Mouse (Mus musculus): ENCODE measurements around the gene Gm10518. TPM values are rescaled to one million over a fixed set of nuclear protein-coding genes. Genes with fewer than 3 reads are reported as not detected.

The Gm10518 gene
- polyA plus RNA-seq, 1 experiment from 2014 or later, result not detected

GRCm38 (mm10) chr1:179845832-179846499, 42.8 kb downstream of the Gm10518 start:
- no peak for ATAC-seq (ENCODE audit: insufficient read depth, low FRiP score)
- Histone ChIP-seq H3K9ac (ENCODE audit: low read length) (no peak overlapping the region), H3K9me3 (replicated peaks; ENCODE audit: control insufficient read depth, low read length) (no peaks in the 10 kb centered on the region), H3K4me2 (ENCODE audit: low read depth, low read length) (no peak overlapping the region), H3K4me1 (ENCODE audit: control insufficient read depth, insufficient read depth, low read length) (peaks cover 8% of the 10 kb centered on the region), H3K36me3 (ENCODE audit: control insufficient read depth, insufficient read depth, low read length) (no peaks in the 10 kb centered on the region), H3K27ac (ENCODE audit: low read length) (no peak overlapping the region), H3K4me3 (replicated peaks; ENCODE audit: low read length) (no peak overlapping the region), H3K27me3 (ENCODE audit: control insufficient read depth, insufficient read depth, low read length) (no peaks in the 10 kb centered on the region)
- WGBS, result 87% methylated on average over 16 of the region's 16 CpGs

- peak overlapping the region; percentile 47 for H3K9ac ChIP-seq (ENCODE audit: low read length)
- WGBS, result 35% methylated on average over 7 of the region's 7 CpGs
- no peaks in the 10 kb centered on the region for H3K9me3 ChIP-seq (replicated peaks; ENCODE audit: control insufficient read depth, low read length)
- H3K27me3 ChIP-seq (ENCODE audit: control insufficient read depth, insufficient read depth, low read length), result no peaks in the 10 kb centered on the region
- no peak for ATAC-seq (ENCODE audit: insufficient read depth, low FRiP score)
- peak overlapping the region; percentile 47; the same call in 1 of the 2 replicates for H3K4me3 ChIP-seq (replicated peaks; ENCODE audit: low read length)
- H3K36me3 ChIP-seq (ENCODE audit: control insufficient read depth, insufficient read depth, low read length), result no peaks in the 10 kb centered on the region
- H3K4me2 ChIP-seq (ENCODE audit: low read depth, low read length), result peak overlapping the region; percentile 81; the same call in 1 of the 2 replicates
- no peak overlapping the region for H3K27ac ChIP-seq (ENCODE audit: low read length)
- H3K4me1 ChIP-seq (ENCODE audit: control insufficient read depth, insufficient read depth, low read length), result peaks cover 8% of the 10 kb centered on the region
Measured at GRCm38 (mm10) chr1:179847173-179847572, 44.0 kb downstream of the Gm10518 start.

- H3K36me3 ChIP-seq (ENCODE audit: control insufficient read depth, insufficient read depth, low read length), result no peaks in the 10 kb centered on the region
- peaks cover 8% of the 10 kb centered on the region for H3K4me1 ChIP-seq (ENCODE audit: control insufficient read depth, insufficient read depth, low read length)
- H3K27ac ChIP-seq (ENCODE audit: low read length), result peak overlapping the region; percentile 53
- peak overlapping the region; percentile 47 for H3K4me3 ChIP-seq (replicated peaks; ENCODE audit: low read length)
- ATAC-seq (ENCODE audit: insufficient read depth, low FRiP score), result peak; percentile 78; the same call in 1 of the 2 replicates
- H3K9ac ChIP-seq (ENCODE audit: low read length), result peak overlapping the region; percentile 72
- no peaks in the 10 kb centered on the region for H3K27me3 ChIP-seq (ENCODE audit: control insufficient read depth, insufficient read depth, low read length)
- 2% methylated on average over 20 of the region's 20 CpGs for WGBS
- no peaks in the 10 kb centered on the region for H3K9me3 ChIP-seq (replicated peaks; ENCODE audit: control insufficient read depth, low read length)
- peak overlapping the region; percentile 81 for H3K4me2 ChIP-seq (ENCODE audit: low read depth, low read length)
Measured at GRCm38 (mm10) chr1:179847759-179848389, 44.7 kb downstream of the Gm10518 start.

- Histone ChIP-seq H3K36me3 (ENCODE audit: control insufficient read depth, insufficient read depth, low read length) (no peaks in the 10 kb centered on the region), H3K4me2 (ENCODE audit: low read depth, low read length) (no peak overlapping the region), H3K9me3 (replicated peaks; ENCODE audit: control insufficient read depth, low read length) (no peaks in the 10 kb centered on the region), H3K27me3 (ENCODE audit: control insufficient read depth, insufficient read depth, low read length) (no peaks in the 10 kb centered on the region), H3K4me3 (replicated peaks; ENCODE audit: low read length) (no peak overlapping the region), H3K9ac (ENCODE audit: low read length) (no peak overlapping the region), H3K27ac (ENCODE audit: low read length) (no peak overlapping the region), H3K4me1 (ENCODE audit: control insufficient read depth, insufficient read depth, low read length) (peaks cover 4% of the 10 kb centered on the region; the same call in 1 of the 2 replicates)
- WGBS, result 31% methylated on average over 4 of the region's 4 CpGs
- no peak for ATAC-seq (ENCODE audit: insufficient read depth, low FRiP score)
Measured at GRCm38 (mm10) chr1:179853421-179853820, 50.2 kb downstream of the Gm10518 start.

Other genes starting within 250 kb of the Gm10518 start
- 55.2 and 65.1 TPM in 2 replicates for gene Sccpdh, start 135.2 kb upstream of the Gm10518 start, polyA plus RNA-seq (2015; fragmentation: Nextera tagmentation; extraction: Ambion mirVana)
- 0.04 TPM in 1 of 2 replicates, not detected in the other for gene Kif28, start 58.1 kb upstream of the Gm10518 start, polyA plus RNA-seq (2015; fragmentation: Nextera tagmentation; extraction: Ambion mirVana)
- gene Ahctf1, start 304 bp downstream of the Gm10518 start, polyA plus RNA-seq (2015; fragmentation: Nextera tagmentation; extraction: Ambion mirVana), result 18.1 and 19.0 TPM in 2 replicates
- gene Cdc42bpa, start 157.1 kb downstream of the Gm10518 start, polyA plus RNA-seq (2015; fragmentation: Nextera tagmentation; extraction: Ambion mirVana), result 14.1 and 16.3 TPM in 2 replicates

Measured in stomach, embryonic 16.5 days (tissue).